Mouse (Mus musculus): ENCODE measurements at regions not wholly inside any gene's neighbourhood (a gene's known extent, or its start where the extent isn't known, plus 50 kb on each side); places are given as distances from the start of the nearest gene placed in this dataset.

- TF ChIP-seq CTCF (conservative IDR thresholded peaks at IDR 0.05; ENCODE audit: low read length) (no peak), NANOG (IDR thresholded peaks at IDR 0.05; ENCODE audit: borderline replicate concordance, low read length) (no peak)
Observed at GRCm38 (mm10) chr14:123202313-123202712, 218.5 kb upstream of the Tmtc4 start.

Data from E14TG2a.4 (cell line).